Mouse (Mus musculus): Measurements from ENCODE around the gene Parvg. TPM values are rescaled to one million over a fixed set of nuclear protein-coding genes. Genes with fewer than 3 reads are reported as not detected.

Gene Parvg
- total RNA-seq, 2 experiments from 2014 or later: 6.8 to 7.1 TPM

- intact Hi-C loops (cut with DNase I): no loop called here
- DNase-seq (ENCODE audit: extremely low spot score in 1 of 2, low spot score in 2 of 2): no peak
- TF ChIP-seq CTCF (IDR thresholded peaks at IDR 0.05): no peak
- H3K4me3 ChIP-seq: no peak overlapping the region
- no peak overlapping the region for H3K27ac ChIP-seq
Observed at GRCm38 (mm10) chr15:84293590-84293989, 30.2 kb upstream of the Parvg start.

- no peak overlapping the region for H3K4me3 ChIP-seq
- intact Hi-C loops (cut with DNase I): no loop called here
- TF ChIP-seq CTCF (IDR thresholded peaks at IDR 0.05): no peak
- no peak for DNase-seq (ENCODE audit: extremely low spot score in 1 of 2, low spot score in 2 of 2)
- H3K27ac ChIP-seq: no peak overlapping the region
Observed at GRCm38 (mm10) chr15:84294391-84294790, 29.4 kb upstream of the Parvg start.

GRCm38 (mm10) chr15:84295225-84295624, 28.6 kb upstream of the Parvg start:
- H3K4me3 ChIP-seq: no peak overlapping the region
- DNase-seq (ENCODE audit: extremely low spot score in 1 of 2, low spot score in 2 of 2): no peak
- no peak overlapping the region for H3K27ac ChIP-seq
- intact Hi-C loops (cut with DNase I): no loop called here
- TF ChIP-seq CTCF (IDR thresholded peaks at IDR 0.05): no peak

- TF ChIP-seq CTCF (IDR thresholded peaks at IDR 0.05): no peak
- intact Hi-C loops (cut with DNase I): no loop called here
- DNase-seq (ENCODE audit: extremely low spot score in 1 of 2, low spot score in 2 of 2): no peak
- Histone ChIP-seq H3K27ac (no peak overlapping the region), H3K4me3 (no peak overlapping the region)
Observed at GRCm38 (mm10) chr15:84297454-84297853, 26.4 kb upstream of the Parvg start.

GRCm38 (mm10) chr15:84298804-84299370, 24.9 kb upstream of the Parvg start:
- H3K27ac ChIP-seq: no peak overlapping the region
- intact Hi-C loops (cut with DNase I): no loop called here

GRCm38 (mm10) chr15:84299662-84300333, 24.0 kb upstream of the Parvg start:
- Histone ChIP-seq H3K4me3 (no peak overlapping the region), H3K27ac (no peak overlapping the region)
- no peak for TF ChIP-seq CTCF (IDR thresholded peaks at IDR 0.05)
- DNase-seq (ENCODE audit: extremely low spot score in 1 of 2, low spot score in 2 of 2): no peak
- intact Hi-C loops (cut with DNase I): no loop called here

More at GRCm38 (mm10) chr15:84298804-84299370, 24.9 kb upstream of the Parvg start:
- no peak overlapping the region for H3K4me3 ChIP-seq
- no peak for TF ChIP-seq CTCF (IDR thresholded peaks at IDR 0.05)
- DNase-seq (ENCODE audit: extremely low spot score in 1 of 2, low spot score in 2 of 2): peak; percentile 37 to 73

GRCm38 (mm10) chr15:84300591-84300990, 23.2 kb upstream of the Parvg start:
- no peak overlapping the region for H3K4me3 ChIP-seq
- no peak for TF ChIP-seq CTCF (IDR thresholded peaks at IDR 0.05)
- intact Hi-C loops (cut with DNase I): no loop called here
- H3K27ac ChIP-seq: 0 out of 2 replicates have a peak overlapping the region, but pooled peaks have one; percentile 19
- no peak for DNase-seq (ENCODE audit: extremely low spot score in 1 of 2, low spot score in 2 of 2)

- DNase-seq (ENCODE audit: extremely low spot score in 1 of 2, low spot score in 2 of 2): peak; percentile 41
- no peak for TF ChIP-seq CTCF (IDR thresholded peaks at IDR 0.05)
- intact Hi-C loops (cut with DNase I): no loop called here
Observed at GRCm38 (mm10) chr15:84301026-84301425, 22.8 kb upstream of the Parvg start.

GRCm38 (mm10) chr15:84301641-84302420, 22.0 kb upstream of the Parvg start:
- Histone ChIP-seq H3K27ac (no peak overlapping the region), H3K4me3 (no peak overlapping the region)
- TF ChIP-seq CTCF (IDR thresholded peaks at IDR 0.05): no peak
- intact Hi-C loops (cut with DNase I): no loop called here
- DNase-seq (ENCODE audit: extremely low spot score in 1 of 2, low spot score in 2 of 2): no peak

More at GRCm38 (mm10) chr15:84301026-84301425, 22.8 kb upstream of the Parvg start:
- no peak overlapping the region for H3K27ac ChIP-seq
- H3K4me3 ChIP-seq: no peak overlapping the region

- Histone ChIP-seq H3K27ac (no peak overlapping the region), H3K4me3 (no peak overlapping the region)
- intact Hi-C loops (cut with DNase I): no loop called here
- no peak for DNase-seq (ENCODE audit: extremely low spot score in 1 of 2, low spot score in 2 of 2)
- TF ChIP-seq CTCF (IDR thresholded peaks at IDR 0.05): no peak
Observed at GRCm38 (mm10) chr15:84303264-84303663, 20.6 kb upstream of the Parvg start.

GRCm38 (mm10) chr15:84305333-84305732, 18.5 kb upstream of the Parvg start:
- Histone ChIP-seq H3K4me3 (no peak overlapping the region), H3K27ac (no peak overlapping the region)
- DNase-seq (ENCODE audit: extremely low spot score in 1 of 2, low spot score in 2 of 2): no peak
- no peak for TF ChIP-seq CTCF (IDR thresholded peaks at IDR 0.05)
- intact Hi-C loops (cut with DNase I): no loop called here

- no peak for TF ChIP-seq CTCF (IDR thresholded peaks at IDR 0.05)
- no peak for DNase-seq (ENCODE audit: extremely low spot score in 1 of 2, low spot score in 2 of 2)
- intact Hi-C loops (cut with DNase I): no loop called here
- no peak overlapping the region for H3K27ac ChIP-seq
- no peak overlapping the region for H3K4me3 ChIP-seq
Observed at GRCm38 (mm10) chr15:84310271-84310670, 13.6 kb upstream of the Parvg start.

Measured in left cerebral cortex, adult 2 months (tissue).